Mouse (Mus musculus) stomach, embryonic 15.5 days (tissue): ENCODE measurements around the gene Rin2. TPM values are rescaled to one million over a fixed set of nuclear protein-coding genes. Genes with fewer than 3 reads are reported as not detected.

Experiments
- ATAC-seq: fragments of 200-750 bp; cut with Nextera tagmentation; 2 replicates; pipeline ENCODE4 v1.8.0; 2017; ENCODE audit warnings: low read depth, moderate number of reproducible peaks, moderate TSS enrichment; ENCODE audit not compliant: insufficient read depth, low FRiP score
- H3K27ac ChIP-seq: fragments of 300-500 bp; sonication (generic); 2 replicates; pipeline ENCODE4 v1.5.1; 2015; ENCODE audit warnings: mild to moderate bottlenecking, inconsistent platforms
- H3K27me3 ChIP-seq: fragments of 300-500 bp; sonication (generic); replicated peaks from 2 replicates; pipeline ENCODE4 v1.6.1; 2015; ENCODE audit warnings: inconsistent platforms
- H3K36me3 ChIP-seq: fragments of 300-500 bp; sonication (generic); 2 replicates; pipeline ENCODE4 v1.6.1; 2015; ENCODE audit warnings: inconsistent platforms
- H3K4me1 ChIP-seq: fragments of 300-500 bp; sonication (generic); 2 replicates; pipeline ENCODE4 v1.6.1; 2015; ENCODE audit warnings: inconsistent platforms
- H3K4me2 ChIP-seq: fragments of 300-500 bp; sonication (generic); 2 replicates; pipeline ENCODE4 v1.6.1; 2015; ENCODE audit warnings: mild to moderate bottlenecking, inconsistent platforms
- H3K4me3 ChIP-seq: fragments of 300-500 bp; sonication (generic); replicated peaks from 2 replicates; pipeline ENCODE4 v1.5.1; 2015; ENCODE audit warnings: inconsistent platforms
- H3K9ac ChIP-seq: fragments of 300-500 bp; sonication (generic); 2 replicates; pipeline ENCODE4 v1.6.1; 2015; ENCODE audit warnings: inconsistent platforms
- H3K9me3 ChIP-seq: fragments of 300-500 bp; sonication (generic); 2 replicates; pipeline ENCODE4 v1.6.1; 2016; ENCODE audit warnings: inconsistent platforms
- WGBS: fragments of 180-500 bp; shearing (Covaris S2); methylation state at CpG from one replicate; pipeline ENCODE4 v1.1.7; 2015; 5-methylcytosine and 5-hydroxymethylcytosine counted together
- polyA plus RNA-seq: library from polyadenylated mRNA; unstranded; fragments of >200 nt; fragmentation: Nextera tagmentation; extraction: Ambion mirVana; gene quantifications from 2 replicates; pipeline ENCODE4 v1.2.1, GENCODE M21; 2015

The Rin2 gene
- 29.8 and 32.8 TPM in 2 replicates for polyA plus RNA-seq

GRCm38 (mm10) chr2:145675142-145675755 is at the start of gene Rin2:
Rin2 (plus strand) TSS chr2:145675215.
- peak within 1 kb of the TSS; percentile 93 for H3K4me2 ChIP-seq
- H3K4me3 ChIP-seq, result peak within 1 kb of the TSS; percentile 72
- peak; percentile 88 for ATAC-seq
- peak within 1 kb of the TSS; percentile 88 for H3K27ac ChIP-seq
- no peaks in the 10 kb centered on the region for H3K9me3 ChIP-seq
- no peaks in the 10 kb centered on the region for H3K27me3 ChIP-seq
- under 1% methylated on average over 30 of the region's 33 CpGs for WGBS
- H3K9ac ChIP-seq, result peak within 1 kb of the TSS; percentile 50
- peaks cover 28% of the 10 kb centered on the region for H3K4me1 ChIP-seq
- H3K36me3 ChIP-seq, result no peaks in the 10 kb centered on the region

DNA sequence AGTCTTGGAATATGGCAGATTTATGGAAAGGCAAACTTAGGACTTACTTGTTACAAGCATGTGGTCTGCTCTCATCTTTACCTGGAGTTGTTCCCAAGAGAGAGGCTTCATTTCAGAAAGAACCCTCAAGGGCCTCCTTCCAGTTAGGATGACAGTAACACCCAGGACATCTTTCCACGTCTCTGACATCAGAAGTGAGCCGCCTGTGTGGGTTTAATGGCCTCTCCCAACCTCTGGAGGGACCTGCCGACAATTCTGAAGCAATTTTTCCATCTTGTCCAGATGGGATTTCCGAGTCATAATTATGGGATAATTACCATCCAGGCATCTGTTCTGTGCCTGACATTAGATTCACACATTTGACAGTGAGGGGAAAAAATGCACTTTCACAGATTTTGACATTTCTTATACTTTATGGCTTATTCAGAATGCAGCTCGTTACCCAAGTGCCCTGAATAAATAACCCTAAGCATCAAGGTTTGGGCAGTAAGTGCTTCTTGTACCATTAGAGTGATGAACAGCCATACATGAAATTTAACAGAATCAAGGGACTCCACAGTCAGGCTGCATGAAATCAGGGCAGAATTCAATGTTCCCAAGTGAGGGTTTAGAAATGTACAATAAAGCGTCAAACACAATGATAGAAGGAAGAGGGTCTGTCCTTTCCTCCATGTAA is 43.8 kb upstream of the Rin2 start:
- Histone ChIP-seq H3K4me3 (no peak overlapping the region), H3K36me3 (no peaks in the 10 kb centered on the region), H3K9ac (no peak overlapping the region), H3K27me3 (no peaks in the 10 kb centered on the region), H3K4me1 (no peaks in the 10 kb centered on the region), H3K27ac (no peak overlapping the region), H3K4me2 (no peak overlapping the region), H3K9me3 (no peaks in the 10 kb centered on the region)
- WGBS, result 55% methylated on average over 6 of the region's 6 CpGs
- ATAC-seq, result no peak

- ATAC-seq, result no peak
- H3K27me3 ChIP-seq, result no peaks in the 10 kb centered on the region
- 18% methylated on average over 4 of the region's 4 CpGs for WGBS
- H3K27ac ChIP-seq, result no peak overlapping the region
- no peak overlapping the region for H3K4me3 ChIP-seq
- no peaks in the 10 kb centered on the region for H3K9me3 ChIP-seq
- H3K36me3 ChIP-seq, result no peaks in the 10 kb centered on the region
- no peak overlapping the region for H3K9ac ChIP-seq
- H3K4me1 ChIP-seq, result no peaks in the 10 kb centered on the region
- no peak overlapping the region for H3K4me2 ChIP-seq
Measured at GRCm38 (mm10) chr2:145631799-145632174, 43.2 kb upstream of the Rin2 start.

DNA sequence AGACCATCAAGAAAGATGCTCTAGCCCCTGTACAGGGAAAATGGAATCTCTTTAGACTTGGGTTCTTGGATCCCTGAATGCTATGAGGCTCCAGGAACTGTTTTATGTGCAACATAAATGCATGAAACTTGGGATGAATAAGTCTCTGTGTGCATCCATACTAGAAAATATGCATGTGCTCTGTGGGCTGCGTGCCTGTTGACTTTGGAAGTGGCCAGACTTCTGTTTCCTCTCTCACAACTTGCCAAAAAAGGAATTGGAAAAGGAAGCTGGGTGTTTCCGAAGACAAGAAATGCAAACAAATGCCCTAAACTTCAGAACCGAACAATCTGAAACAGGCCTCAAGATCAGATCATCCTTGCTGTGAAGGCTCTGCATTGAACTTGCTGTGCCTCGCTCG is 41.2 kb upstream of the Rin2 start:
- H3K36me3 ChIP-seq, result no peaks in the 10 kb centered on the region
- no peaks in the 10 kb centered on the region for H3K4me1 ChIP-seq
- no peak for ATAC-seq
- 59% methylated on average over 5 of the region's 5 CpGs for WGBS
- H3K27me3 ChIP-seq, result no peaks in the 10 kb centered on the region
- H3K4me2 ChIP-seq, result no peak overlapping the region
- H3K9ac ChIP-seq, result no peak overlapping the region
- no peak overlapping the region for H3K27ac ChIP-seq
- no peak overlapping the region for H3K4me3 ChIP-seq
- H3K9me3 ChIP-seq, result no peaks in the 10 kb centered on the region

DNA sequence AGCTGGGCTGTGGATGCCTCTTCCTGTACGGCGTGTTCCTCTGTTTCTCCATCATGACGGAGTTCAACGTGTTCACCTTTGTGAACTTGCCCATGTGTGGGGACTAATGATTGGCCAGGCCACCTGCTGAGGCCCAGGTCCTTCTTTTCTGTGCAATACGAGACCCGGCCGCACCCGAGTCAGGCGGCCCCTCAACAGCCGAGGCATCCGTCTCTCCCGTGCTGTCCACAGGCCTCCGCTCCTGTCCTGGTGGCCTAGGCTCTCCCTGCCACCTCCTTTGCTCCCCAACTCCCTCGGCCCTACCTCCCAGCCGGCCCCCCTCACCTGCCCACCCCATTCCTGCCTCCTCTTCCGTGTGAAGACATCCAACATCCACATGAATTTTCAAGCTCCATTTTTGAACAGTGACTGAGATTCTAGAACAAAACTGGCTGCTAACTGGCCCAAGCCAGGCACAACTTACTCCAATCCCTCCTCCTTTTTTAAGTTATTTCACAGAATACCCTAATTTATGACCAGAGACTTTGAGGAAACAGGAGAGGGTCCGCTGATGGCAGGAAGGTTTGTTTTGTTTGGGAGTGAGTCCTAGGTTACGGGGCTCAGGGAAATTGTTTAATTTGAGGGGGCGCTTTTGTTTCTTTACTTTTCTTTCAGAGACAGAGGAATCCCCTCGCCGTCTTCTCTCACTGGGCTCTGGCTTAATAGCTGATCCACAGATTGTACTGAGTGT is 34.6 kb upstream of the Rin2 start:
- no peak overlapping the region for H3K4me3 ChIP-seq
- H3K36me3 ChIP-seq, result no peaks in the 10 kb centered on the region
- H3K4me2 ChIP-seq, result no peak overlapping the region
- H3K9ac ChIP-seq, result no peak overlapping the region
- H3K9me3 ChIP-seq, result no peaks in the 10 kb centered on the region
- WGBS, result 69% methylated on average over 21 of the region's 21 CpGs
- H3K27me3 ChIP-seq, result no peaks in the 10 kb centered on the region
- H3K4me1 ChIP-seq, result no peaks in the 10 kb centered on the region
- H3K27ac ChIP-seq, result no peak overlapping the region
- no peak for ATAC-seq

DNA sequence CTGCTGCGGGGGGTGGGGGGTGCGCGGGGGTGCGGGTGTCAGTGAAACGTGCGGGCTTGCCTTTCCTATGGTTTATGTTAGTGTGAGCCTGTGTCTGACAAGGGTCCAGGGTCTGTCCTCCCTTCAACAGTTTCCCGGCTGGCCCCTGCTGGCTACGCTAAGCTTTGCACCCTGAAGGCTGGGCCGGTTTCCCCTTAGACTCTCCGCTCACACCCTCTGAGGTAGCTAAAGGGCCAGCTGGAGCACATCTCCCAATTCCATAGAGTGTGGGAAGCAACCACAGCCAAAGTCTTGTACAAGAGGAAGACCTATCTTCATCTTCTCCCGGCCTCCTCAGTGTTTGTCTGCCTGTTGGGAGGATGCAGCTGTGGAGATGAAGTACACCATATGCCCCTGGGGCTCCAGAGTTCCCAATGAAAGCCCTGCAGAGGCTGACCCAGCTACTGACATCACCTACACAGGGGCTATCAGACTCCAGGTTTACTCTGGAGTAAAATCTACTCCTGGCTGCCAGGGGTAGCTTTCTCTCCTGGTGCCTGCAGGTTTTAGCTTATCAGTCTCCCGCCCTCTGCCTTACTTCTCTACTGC is 19.5 kb upstream of the Rin2 start:
- Histone ChIP-seq H3K4me2 (no peak overlapping the region), H3K4me3 (no peak overlapping the region), H3K36me3 (no peaks in the 10 kb centered on the region), H3K27ac (no peak overlapping the region), H3K9me3 (no peaks in the 10 kb centered on the region), H3K9ac (no peak overlapping the region), H3K4me1 (no peaks in the 10 kb centered on the region), H3K27me3 (no peaks in the 10 kb centered on the region)
- peak; percentile 66 for ATAC-seq
- WGBS, result 20% methylated on average over 12 of the region's 12 CpGs

- no peak for ATAC-seq
- H3K27ac ChIP-seq, result no peak overlapping the region
- H3K9me3 ChIP-seq, result no peaks in the 10 kb centered on the region
- no peak overlapping the region for H3K9ac ChIP-seq
- H3K4me3 ChIP-seq, result no peak overlapping the region
- no peaks in the 10 kb centered on the region for H3K27me3 ChIP-seq
- WGBS, result 82% methylated on average over 3 of the region's 3 CpGs
- no peaks in the 10 kb centered on the region for H3K4me1 ChIP-seq
- no peak overlapping the region for H3K4me2 ChIP-seq
- no peaks in the 10 kb centered on the region for H3K36me3 ChIP-seq
Measured at GRCm38 (mm10) chr2:145656121-145656520, 18.9 kb upstream of the Rin2 start.

GRCm38 (mm10) chr2:145656716-145657115 is 18.3 kb upstream of the Rin2 start:
- no peak overlapping the region for H3K4me2 ChIP-seq
- H3K9ac ChIP-seq, result no peak overlapping the region
- H3K4me1 ChIP-seq, result no peaks in the 10 kb centered on the region
- WGBS, result 34% methylated on average over 1 of the region's 1 CpGs
- H3K9me3 ChIP-seq, result no peaks in the 10 kb centered on the region
- no peaks in the 10 kb centered on the region for H3K27me3 ChIP-seq
- ATAC-seq, result no peak
- no peak overlapping the region for H3K27ac ChIP-seq
- no peaks in the 10 kb centered on the region for H3K36me3 ChIP-seq
- no peak overlapping the region for H3K4me3 ChIP-seq

DNA sequence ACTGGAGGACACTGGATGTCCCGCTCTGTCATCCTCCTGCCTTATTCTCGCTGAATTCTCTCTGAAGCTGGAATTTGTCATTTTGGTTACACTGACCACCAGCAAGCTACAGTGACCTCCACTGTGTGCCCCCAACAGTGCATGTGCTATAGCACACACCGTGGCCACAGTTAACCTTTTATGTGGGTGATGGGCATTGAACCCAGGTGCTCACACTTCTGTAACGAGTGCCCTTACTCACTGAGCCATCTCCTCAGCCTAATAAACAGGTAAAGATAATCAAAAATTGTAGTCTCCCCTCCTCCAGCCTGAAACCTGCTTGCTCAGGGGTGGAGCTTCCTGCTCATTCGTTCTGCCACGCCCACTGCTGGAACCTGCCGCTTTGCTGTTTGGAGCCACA is 13.8 kb upstream of the Rin2 start:
- Histone ChIP-seq H3K27me3 (no peaks in the 10 kb centered on the region), H3K4me1 (no peaks in the 10 kb centered on the region), H3K9ac (no peak overlapping the region), H3K4me2 (no peak overlapping the region), H3K27ac (no peak overlapping the region), H3K4me3 (no peak overlapping the region), H3K36me3 (no peaks in the 10 kb centered on the region), H3K9me3 (no peaks in the 10 kb centered on the region)
- 61% methylated on average over 7 of the region's 7 CpGs for WGBS
- no peak for ATAC-seq

DNA sequence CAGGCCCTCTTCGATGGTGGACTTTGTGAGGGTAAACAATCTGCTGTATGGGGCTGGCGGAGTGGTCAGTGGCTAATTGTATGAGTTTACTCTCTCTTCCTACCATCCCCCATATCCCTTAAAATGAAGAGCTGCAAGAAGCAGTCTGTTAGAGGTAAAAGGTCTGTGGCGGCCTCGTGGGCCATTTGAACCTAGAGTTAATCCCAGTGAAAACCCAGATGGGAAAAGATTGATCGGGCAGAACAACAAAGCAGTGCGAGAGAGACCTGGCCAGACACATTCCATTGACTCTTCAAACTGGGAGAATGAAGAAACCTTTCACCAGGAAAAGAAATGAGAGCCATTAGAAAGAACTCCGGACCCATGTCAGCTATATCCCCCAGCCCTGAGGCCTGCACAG is 11.1 kb upstream of the Rin2 start:
- 59% methylated on average over 7 of the region's 7 CpGs for WGBS
- ATAC-seq, result no peak
- no peak overlapping the region for H3K9ac ChIP-seq
- H3K4me1 ChIP-seq, result no peaks in the 10 kb centered on the region
- no peak overlapping the region for H3K4me2 ChIP-seq
- H3K27ac ChIP-seq, result no peak overlapping the region
- H3K27me3 ChIP-seq, result no peaks in the 10 kb centered on the region
- no peak overlapping the region for H3K4me3 ChIP-seq
- H3K36me3 ChIP-seq, result no peaks in the 10 kb centered on the region
- no peaks in the 10 kb centered on the region for H3K9me3 ChIP-seq

- H3K4me2 ChIP-seq, result no peak overlapping the region
- no peaks in the 10 kb centered on the region for H3K27me3 ChIP-seq
- H3K4me3 ChIP-seq, result no peak overlapping the region
- no peak overlapping the region for H3K27ac ChIP-seq
- no peak overlapping the region for H3K9ac ChIP-seq
- H3K9me3 ChIP-seq, result no peaks in the 10 kb centered on the region
- ATAC-seq, result no peak
- H3K4me1 ChIP-seq, result no peaks in the 10 kb centered on the region
- WGBS, result 75% methylated on average over 2 of the region's 2 CpGs
- no peaks in the 10 kb centered on the region for H3K36me3 ChIP-seq
Measured at GRCm38 (mm10) chr2:145664311-145664710, 10.7 kb upstream of the Rin2 start.

- H3K4me1 ChIP-seq, result no peaks in the 10 kb centered on the region
- no peak overlapping the region for H3K4me3 ChIP-seq
- H3K4me2 ChIP-seq, result no peak overlapping the region
- ATAC-seq, result no peak
- H3K9me3 ChIP-seq, result no peaks in the 10 kb centered on the region
- WGBS, result 53% methylated on average over 4 of the region's 4 CpGs
- no peak overlapping the region for H3K27ac ChIP-seq
- no peaks in the 10 kb centered on the region for H3K36me3 ChIP-seq
- no peak overlapping the region for H3K9ac ChIP-seq
- H3K27me3 ChIP-seq, result no peaks in the 10 kb centered on the region
Measured at GRCm38 (mm10) chr2:145668135-145668534, 6.9 kb upstream of the Rin2 start.
